Mouse (Mus musculus) embryo, embryonic 11 days (tissue): ENCODE data around the gene Sox11.
A peak's percentile ranks its signal among the peaks of the same experiment; 100 is the strongest.

ENCODE experiments used
- DNase-seq: peaks from one replicate; pipeline ENCODE4 v3.0.0-alpha.2; 2015

The Sox11 gene

GRCm38 (mm10) chr12:27341871-27342690 is at the start of gene Sox11:
Gene Sox11 (minus strand): TSS chr12:27342574.
- no peak for DNase-seq

GRCm38 (mm10) chr12:27391652-27392305 is 49.4 kb upstream of the Sox11 start:
- peak; percentile 39 for DNase-seq

- DNase-seq, result no peak
These were observed 48.1 kb upstream of the Sox11 start for GRCm38 (mm10) chr12:27390439-27390838.

GRCm38 (mm10) chr12:27389429-27389828 is 47.1 kb upstream of the Sox11 start:
- no peak for DNase-seq

GRCm38 (mm10) chr12:27372505-27372904 is 30.1 kb upstream of the Sox11 start:
- no peak for DNase-seq

- DNase-seq, result no peak
These were observed 28.4 kb upstream of the Sox11 start for GRCm38 (mm10) chr12:27370756-27371155.

- peak; percentile 53 for DNase-seq
These were observed 25.1 kb upstream of the Sox11 start for GRCm38 (mm10) chr12:27367476-27367875.

- no peak for DNase-seq
These were observed 21.7 kb upstream of the Sox11 start for GRCm38 (mm10) chr12:27363840-27364640.

GRCm38 (mm10) chr12:27357076-27357637 is 14.8 kb upstream of the Sox11 start:
- peak; percentile 23 for DNase-seq

GRCm38 (mm10) chr12:27356571-27356970 is 14.2 kb upstream of the Sox11 start:
- no peak for DNase-seq

GRCm38 (mm10) chr12:27343606-27344410 is 1.4 kb upstream of the Sox11 start:
- DNase-seq, result peak; percentile 27

GRCm38 (mm10) chr12:27342691-27343605 is 574 bp upstream of the Sox11 start:
- DNase-seq, result peak; percentile 99

GRCm38 (mm10) chr12:27341130-27341870 is 1.1 kb downstream of the Sox11 start:
- peak; percentile 73 for DNase-seq

- DNase-seq, result peak; percentile 79
These were observed 1.8 kb downstream of the Sox11 start for GRCm38 (mm10) chr12:27340451-27341035.

- DNase-seq, result peak; percentile 75
These were observed 3.1 kb downstream of the Sox11 start for GRCm38 (mm10) chr12:27339171-27339751.

- peak; percentile 73 for DNase-seq
These were observed 3.6 kb downstream of the Sox11 start for GRCm38 (mm10) chr12:27338721-27339170.

GRCm38 (mm10) chr12:27338116-27338515 is 4.3 kb downstream of the Sox11 start:
- peak; percentile 48 for DNase-seq

GRCm38 (mm10) chr12:27337482-27337881 is 4.9 kb downstream of the Sox11 start:
- DNase-seq, result peak; percentile 11

- peak; percentile 5 for DNase-seq
These were observed 5.6 kb downstream of the Sox11 start for GRCm38 (mm10) chr12:27336801-27337200.
